ENCODE assay signal across 9 mouse cellular contexts in genomic region chr10:75853452-75853851, GRCm38 (mm10). TPM values are rescaled to one million over a fixed set of nuclear protein-coding genes. Genes with fewer than 3 reads are reported as not detected.
DNase-seq lines count a peak whose midpoint lies in the region; ATAC-seq and TF ChIP-seq lines count a peak whose summit lies in the region.
"Had no signal": no experiment of that assay in that cellular context is flagged by ENCODE, and none has a peak within 500 bp of the region (broad histone marks: within the 10 kb centered on the region; RNA-seq: fewer than 3 reads in every experiment).

No protein-coding gene starts in this region.

- H3K79me2 ChIP-seq in MEL (ENCODE audit: control insufficient read depth, insufficient read depth, low read length, poor library complexity): peaks cover 2% of the 10 kb centered on the region; the same call in 1 of the 2 replicates

- TF ChIP-seq RAD21 in MEL (IDR thresholded peaks at IDR 0.05; ENCODE audit: low read depth, low read length): peak; percentile 90

- no peaks in the 10 kb centered on the region for H3K27me3 ChIP-seq in MEL (ENCODE audit: control insufficient read depth in 1 of 2, insufficient read depth in 2 of 2, low read length in 2 of 2)
- no peaks in the 10 kb centered on the region for H3K27me3 ChIP-seq in forebrain, embryonic 14.5 days (replicated peaks; ENCODE audit: control insufficient read depth, insufficient read depth, low read length)
- H3K27me3 ChIP-seq in hindbrain, embryonic 10.5 days (ENCODE audit: insufficient read depth, poor library complexity, severe bottlenecking): peaks cover 5% of the 10 kb centered on the region; the same call in 1 of the 2 replicates
- H3K27me3 ChIP-seq in lung, postnatal 0 days (replicated peaks; ENCODE audit: insufficient read depth, low read length): no peaks in the 10 kb centered on the region

- no peak overlapping the region for H3K9ac ChIP-seq in MEL (ENCODE audit: control insufficient read depth, low read depth, low read length, poor library complexity, severe bottlenecking)
- H3K9ac ChIP-seq in forebrain, embryonic 14.5 days (ENCODE audit: low read length): no peak overlapping the region
- no peak overlapping the region for H3K9ac ChIP-seq in lung, postnatal 0 days (replicated peaks; ENCODE audit: low read depth)
- H3K9ac ChIP-seq: heart, embryonic 13.5 days had no signal

- 25% methylated on average over 10 of the region's 10 CpGs for WGBS in forebrain, embryonic 14.5 days
- 30% methylated on average over 10 of the region's 10 CpGs for WGBS in hindbrain, embryonic 10.5 days
- 30% methylated on average over 10 of the region's 10 CpGs for WGBS in lung, postnatal 0 days

- no peak overlapping the region for H3K27ac ChIP-seq in MEL (ENCODE audit: control insufficient read depth, low read depth, low read length)
- no peak overlapping the region for H3K27ac ChIP-seq in forebrain, embryonic 14.5 days (ENCODE audit: low read depth, low read length)
- H3K27ac ChIP-seq in hindbrain, embryonic 10.5 days: peak overlapping the region; percentile 45; the same call in 1 of the 2 replicates
- no peak overlapping the region for H3K27ac ChIP-seq in lung, postnatal 0 days (ENCODE audit: low read length)
- H3K27ac ChIP-seq: heart, embryonic 13.5 days had no signal

- TF ChIP-seq CTCF in MEL (IDR thresholded peaks at IDR 0.05 in 2 of 3, conservative IDR thresholded peaks at IDR 0.05 in 1 of 3; ENCODE audit: control insufficient read depth in 1 of 3, insufficient read depth in 1 of 3, low read depth in 2 of 3, low read length in 3 of 3, poor library complexity in 1 of 3, severe bottlenecking in 1 of 3): peak; percentile 71 to 84 (median 72)
- peak; percentile 84 for TF ChIP-seq CTCF in lung, postnatal 0 days (IDR thresholded peaks at IDR 0.05)

- ATAC-seq in forebrain, embryonic 14.5 days: peak; percentile 67
- ATAC-seq in lung, postnatal 0 days: peak; percentile 79

- H3K4me3 ChIP-seq in MEL (ENCODE audit: control insufficient read depth in 1 of 2, insufficient read depth in 1 of 2, low read depth in 2 of 2, low read length in 2 of 2): no peak overlapping the region
- H3K4me3 ChIP-seq in forebrain, embryonic 14.5 days (ENCODE audit: low read depth, low read length): no peak overlapping the region
- H3K4me3 ChIP-seq in hindbrain, embryonic 10.5 days: no peak overlapping the region
- H3K4me3 ChIP-seq in lung, postnatal 0 days (ENCODE audit: low read depth, low read length): no peak overlapping the region
- H3K4me3 ChIP-seq: heart, embryonic 13.5 days had no signal

- TF ChIP-seq POLR2A in MEL (IDR thresholded peaks at IDR 0.05; ENCODE audit: control insufficient read depth in 1 of 2, insufficient read depth in 1 of 2, low read depth in 1 of 2, low read length in 2 of 2, poor library complexity in 1 of 2): no peak

- no peak for TF ChIP-seq EP300 in MEL (IDR thresholded peaks at IDR 0.05; ENCODE audit: low read depth in 1 of 2, low read length in 2 of 2)
- no peak for TF ChIP-seq EP300 in lung, postnatal 0 days (IDR thresholded peaks at IDR 0.05)

- DNase-seq in MEL (ENCODE audit: low read depth, low spot score): peak; percentile 90
- peak; percentile 89 for DNase-seq in c-Kit-positive CD71-positive TER-119-negative erythroid progenitor cells, embryonic 14.5 days (ENCODE audit: low read depth)
- peak; percentile 87 for DNase-seq in forebrain, embryonic 14.5 days (ENCODE audit: low spot score)
- DNase-seq in hindbrain, embryonic 10.5 days (ENCODE audit: low spot score): peak; percentile 83
- peak; percentile 83 for DNase-seq in layer of hippocampus, adult 9-11 months
- DNase-seq in lung, postnatal 0 days (ENCODE audit: low spot score): peak; percentile 88
- DNase-seq in retina, postnatal 7 days (ENCODE audit: low read depth, low spot score): peak; percentile 76
- DNase-seq in thymus, postnatal 36 days: peak; percentile 78 to 79

- H3K4me2 ChIP-seq in forebrain, embryonic 14.5 days (ENCODE audit: low read length): no peak overlapping the region
- no peak overlapping the region for H3K4me2 ChIP-seq in lung, postnatal 0 days (replicated peaks; ENCODE audit: low read depth, low read length)
- H3K4me2 ChIP-seq: heart, embryonic 13.5 days had no signal

- H3K4me1 ChIP-seq in MEL (ENCODE audit: control insufficient read depth in 1 of 2, insufficient read depth in 2 of 2, low read length in 2 of 2): peaks cover 0 to 4% of the 10 kb centered on the region in 2 experiments; a peak in 1 of 4 replicates
- H3K4me1 ChIP-seq in forebrain, embryonic 14.5 days (ENCODE audit: control insufficient read depth, insufficient read depth, low read length): peaks cover 4% of the 10 kb centered on the region
- H3K4me1 ChIP-seq in hindbrain, embryonic 10.5 days (replicated peaks): peaks cover 45% of the 10 kb centered on the region
- no peaks in the 10 kb centered on the region for H3K4me1 ChIP-seq in lung, postnatal 0 days (ENCODE audit: insufficient read depth, low read depth, low read length)

- H3K9me3 ChIP-seq in MEL (replicated peaks; ENCODE audit: insufficient read depth, low read length): no peaks in the 10 kb centered on the region
- H3K9me3 ChIP-seq in forebrain, embryonic 14.5 days (replicated peaks; ENCODE audit: control insufficient read depth, low read length): no peaks in the 10 kb centered on the region
- H3K9me3 ChIP-seq in hindbrain, embryonic 10.5 days: no peaks in the 10 kb centered on the region
- no peaks in the 10 kb centered on the region for H3K9me3 ChIP-seq in lung, postnatal 0 days (ENCODE audit: low read length)
- H3K9me3 ChIP-seq: heart, embryonic 13.5 days had no signal

- H3K36me3 ChIP-seq in MEL (ENCODE audit: control insufficient read depth in 1 of 2, insufficient read depth in 2 of 2, low read length in 2 of 2): peaks cover 0 to 5% of the 10 kb centered on the region in 2 experiments; a peak in 2 of 4 replicates
- peaks cover 16% of the 10 kb centered on the region for H3K36me3 ChIP-seq in forebrain, embryonic 14.5 days (ENCODE audit: control insufficient read depth, insufficient read depth, low read length)
- peaks cover 30% of the 10 kb centered on the region for H3K36me3 ChIP-seq in hindbrain, embryonic 10.5 days
- H3K36me3 ChIP-seq in lung, postnatal 0 days (ENCODE audit: insufficient read depth, low read length): no peaks in the 10 kb centered on the region

TF ChIP-seq in MEL, 35 proteins besides CTCF, POLR2A, EP300 and RAD21 (continues in another document):
- TF ChIP-seq ZNF384 (IDR thresholded peaks at IDR 0.05; ENCODE audit: low read depth, low read length): peak; percentile 98
- TF ChIP-seq ZKSCAN1 (IDR thresholded peaks at IDR 0.05; ENCODE audit: low read depth, low read length): peak; percentile 66; the same call in 1 of the 2 replicates
- TF ChIP-seq RCOR1 (IDR thresholded peaks at IDR 0.05; ENCODE audit: low read depth, low read length): 0 out of 2 replicates have a peak, but pooled peaks have one; percentile 50
- TF ChIP-seq SIN3A (IDR thresholded peaks at IDR 0.05; ENCODE audit: low read length): peak; percentile 57; the same call in 1 of the 2 replicates
- no peak for TF ChIP-seq UBTF (IDR thresholded peaks at IDR 0.05; ENCODE audit: borderline replicate concordance, insufficient read depth, low read depth, low read length)
- TF ChIP-seq MAFK (IDR thresholded peaks at IDR 0.05; ENCODE audit: borderline replicate concordance, low read depth, low read length): no peak
- TF ChIP-seq ZC3H11A (IDR thresholded peaks at IDR 0.05; ENCODE audit: low read depth, low read length): peak; percentile 87
- no peak for TF ChIP-seq ZMIZ1 (IDR thresholded peaks at IDR 0.05; ENCODE audit: low read depth, low read length)

RNA-seq across cellular contexts. Expression of gene Mif, which starts 6.6 kb away (rescaled TPM):
- total RNA-seq in MEL (2012; rRNA removed): 862 and 1,292 TPM in 2 replicates
- 1,000 to 10,000 TPM in 1 of 2 experiments, 100 to 1,000 TPM in 1; 817 to 2,606 TPM for polyA plus RNA-seq in MEL (2012; ENCODE audit: insufficient read depth in 1 of 2, insufficient read length in 2 of 2, low read depth in 1 of 2, low replicate concordance in 2 of 2, missing spikeins in 1 of 2)
- polyA plus RNA-seq in forebrain, embryonic 14.5 days (2014; fragmentation: Nextera tagmentation; extraction: Ambion mirVana): 1,715 and 2,306 TPM in 2 replicates
- polyA plus RNA-seq in hindbrain, embryonic 10.5 days (2016; fragmentation: Nextera tagmentation; extraction: Ambion mirVana): 2,694 and 3,395 TPM in 2 replicates
- 280 and 356 TPM in 2 replicates for polyA plus RNA-seq in lung, postnatal 0 days (2015; fragmentation: Nextera tagmentation; extraction: Ambion mirVana)

RNA-seq across cellular contexts. Expression of gene Gstt2, which starts 16.2 kb away (rescaled TPM):
- total RNA-seq in MEL (2012; rRNA removed): 4.3 and 4.9 TPM in 2 replicates
- 10 to 100 TPM in 1 of 2 experiments, not detected in 1; 10.9 TPM for polyA plus RNA-seq in MEL (2012; ENCODE audit: insufficient read depth in 1 of 2, insufficient read length in 2 of 2, low read depth in 1 of 2, low replicate concordance in 2 of 2, missing spikeins in 1 of 2)
- 4.1 and 6.0 TPM in 2 replicates for polyA plus RNA-seq in forebrain, embryonic 14.5 days (2014; fragmentation: Nextera tagmentation; extraction: Ambion mirVana)
- 7.9 and 8.5 TPM in 2 replicates for polyA plus RNA-seq in hindbrain, embryonic 10.5 days (2016; fragmentation: Nextera tagmentation; extraction: Ambion mirVana)
- 40.6 and 44.7 TPM in 2 replicates for polyA plus RNA-seq in lung, postnatal 0 days (2015; fragmentation: Nextera tagmentation; extraction: Ambion mirVana)

RNA-seq across cellular contexts. Expression of gene Gstt4, which starts 31.1 kb away (rescaled TPM):
- not detected in 2 replicates for total RNA-seq in MEL (2012; rRNA removed)
- not detected for polyA plus RNA-seq in MEL (2012; ENCODE audit: insufficient read depth in 1 of 2, insufficient read length in 2 of 2, low read depth in 1 of 2, low replicate concordance in 2 of 2, missing spikeins in 1 of 2)
- not detected in 2 replicates for polyA plus RNA-seq in forebrain, embryonic 14.5 days (2014; fragmentation: Nextera tagmentation; extraction: Ambion mirVana)
- polyA plus RNA-seq in hindbrain, embryonic 10.5 days (2016; fragmentation: Nextera tagmentation; extraction: Ambion mirVana): not detected in 2 replicates
- polyA plus RNA-seq in lung, postnatal 0 days (2015; fragmentation: Nextera tagmentation; extraction: Ambion mirVana): not detected in 2 replicates
- polyA plus RNA-seq: heart, embryonic 13.5 days had no signal

RNA-seq across cellular contexts. Expression of gene Derl3, which starts 39.8 kb away (rescaled TPM):
- total RNA-seq in MEL (2012; rRNA removed): 0.23 and 0.69 TPM in 2 replicates
- polyA plus RNA-seq in MEL (2012; ENCODE audit: insufficient read depth in 1 of 2, insufficient read length in 2 of 2, low read depth in 1 of 2, low replicate concordance in 2 of 2, missing spikeins in 1 of 2): 1 to 10 TPM in 1 of 2 experiments, not detected in 1; 1.5 TPM
- 1.6 and 1.7 TPM in 2 replicates for polyA plus RNA-seq in forebrain, embryonic 14.5 days (2014; fragmentation: Nextera tagmentation; extraction: Ambion mirVana)
- 1.6 and 3.1 TPM in 2 replicates for polyA plus RNA-seq in hindbrain, embryonic 10.5 days (2016; fragmentation: Nextera tagmentation; extraction: Ambion mirVana)
- 1.2 TPM in 2 replicates for polyA plus RNA-seq in lung, postnatal 0 days (2015; fragmentation: Nextera tagmentation; extraction: Ambion mirVana)

RNA-seq across cellular contexts. Expression of gene Gstt1, which starts 55.1 kb away (rescaled TPM):
- 1.3 and 2.0 TPM in 2 replicates for total RNA-seq in MEL (2012; rRNA removed)
- 1 to 10 TPM in 1 of 2 experiments, not detected in 1; 3.8 TPM for polyA plus RNA-seq in MEL (2012; ENCODE audit: insufficient read depth in 1 of 2, insufficient read length in 2 of 2, low read depth in 1 of 2, low replicate concordance in 2 of 2, missing spikeins in 1 of 2)
- polyA plus RNA-seq in forebrain, embryonic 14.5 days (2014; fragmentation: Nextera tagmentation; extraction: Ambion mirVana): 11.5 and 13.0 TPM in 2 replicates
- 3.8 and 4.1 TPM in 2 replicates for polyA plus RNA-seq in hindbrain, embryonic 10.5 days (2016; fragmentation: Nextera tagmentation; extraction: Ambion mirVana)
- 36.4 and 38.3 TPM in 2 replicates for polyA plus RNA-seq in lung, postnatal 0 days (2015; fragmentation: Nextera tagmentation; extraction: Ambion mirVana)
